Mouse (Mus musculus) erythroblast, adult 5-6 weeks (primary cell): ENCODE data around the gene Thoc2. TPM values are rescaled to one million over a fixed set of nuclear protein-coding genes. Genes with fewer than 3 reads are reported as not detected.
"Not testable (repeated sequence)": the region's sequence is repeated elsewhere in the genome, so short reads cannot be mapped to it uniquely, and the experiment has no call there.

Experiments used
- ATAC-seq: replicated peaks from 2 replicates; pipeline ENCODE4 v1.8.0; 2016; ENCODE audit warnings: moderate number of reproducible peaks, mild to moderate bottlenecking, moderate TSS enrichment, inconsistent platforms; ENCODE audit not compliant: poor library complexity, low FRiP score, severe bottlenecking
- total RNA-seq, 2 experiments: library from RNA; stranded (forward) in 1 of 2; stranded (reverse) in 1 of 2; fragments of 150-400 nt in 1 of 2; fragments of 200-764, 138-1000 nt in 1 of 2; gene quantifications; 2 replicates each; pipeline versions ENCODE4 v1.2.3 to v1.2.4; 2015 to 2017; ENCODE audit warnings: low replicate concordance in 2 of 2

Thoc2 gene
- total RNA-seq (2015; ENCODE audit: low replicate concordance) (60.0 and 64.2 TPM in 2 replicates), total RNA-seq (2017; ENCODE audit: low replicate concordance) (90.0 and 102 TPM in 2 replicates)

DNA sequence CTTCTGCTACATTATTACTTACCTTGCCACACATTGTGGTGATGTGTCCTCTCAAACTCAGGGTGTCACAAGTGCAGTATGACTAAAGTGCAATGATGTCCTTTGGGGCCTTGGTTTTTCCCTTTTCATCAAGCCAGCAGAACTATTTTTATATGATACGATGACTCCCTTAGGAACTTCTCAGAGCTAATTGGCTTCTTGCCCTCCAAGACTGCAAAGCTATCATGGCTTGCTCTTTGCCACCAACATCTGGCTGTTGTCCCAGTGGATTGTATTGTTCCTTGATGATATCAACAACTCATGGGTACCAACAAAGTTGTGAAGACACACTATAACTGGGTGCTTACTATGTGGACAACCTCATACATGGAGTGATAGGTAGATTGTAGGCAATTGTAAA is at the start of gene Thoc2:
Thoc2 (minus strand) TSS at position 101 of the 400 bp plus-strand sequence.
- no peak for ATAC-seq

DNA sequence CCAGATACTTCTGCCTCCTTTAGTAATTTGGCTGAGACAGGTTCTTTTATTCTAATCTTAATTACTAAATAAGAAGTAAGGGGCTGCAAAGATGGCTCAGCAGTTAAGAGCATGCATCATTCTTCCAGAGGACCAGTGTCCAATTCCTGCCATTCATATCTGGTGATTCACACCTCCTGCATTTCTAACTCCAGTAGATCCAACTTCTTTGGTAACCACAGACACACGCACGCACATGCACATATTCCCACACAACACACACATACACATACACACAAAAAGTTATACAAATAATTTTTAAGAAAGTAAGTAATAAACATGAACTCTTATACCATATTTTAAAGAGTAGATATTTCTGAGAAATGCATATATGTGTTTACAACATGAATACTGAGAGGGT is 49.6 kb upstream of the Thoc2 start:
- ATAC-seq, result no peak

GRCm38 (mm10) chrX:41969341-41969740 is 48.9 kb upstream of the Thoc2 start:
- ATAC-seq, result no peak

- ATAC-seq, result peak; percentile 72
Observed at GRCm38 (mm10) chrX:41957161-41957560, 36.7 kb upstream of the Thoc2 start.

GRCm38 (mm10) chrX:41941840-41942239 is 21.4 kb upstream of the Thoc2 start:
- no peak for ATAC-seq

- not testable (repeated sequence) for ATAC-seq
Observed at GRCm38 (mm10) chrX:41931821-41932220, 11.3 kb upstream of the Thoc2 start.

DNA sequence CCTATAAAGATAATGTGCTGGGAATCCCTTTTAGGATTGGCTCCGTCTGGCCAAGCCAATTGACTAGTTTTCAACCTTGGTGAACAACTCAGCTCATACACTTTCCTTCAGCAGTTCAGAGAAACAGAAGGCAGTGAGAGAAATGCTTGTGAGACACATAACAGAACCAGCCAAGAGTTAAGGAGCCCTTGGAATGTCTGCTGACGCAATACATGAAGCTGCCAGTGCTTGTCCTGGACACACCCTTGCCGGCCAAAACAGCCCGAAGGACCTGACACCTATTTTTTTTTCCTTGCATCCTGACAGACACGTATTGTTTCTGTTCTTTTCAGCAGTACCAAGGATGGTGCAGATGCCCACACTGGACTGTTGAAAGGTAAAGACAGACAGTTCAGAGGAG is 4.2 kb upstream of the Thoc2 start:
- no peak for ATAC-seq

DNA sequence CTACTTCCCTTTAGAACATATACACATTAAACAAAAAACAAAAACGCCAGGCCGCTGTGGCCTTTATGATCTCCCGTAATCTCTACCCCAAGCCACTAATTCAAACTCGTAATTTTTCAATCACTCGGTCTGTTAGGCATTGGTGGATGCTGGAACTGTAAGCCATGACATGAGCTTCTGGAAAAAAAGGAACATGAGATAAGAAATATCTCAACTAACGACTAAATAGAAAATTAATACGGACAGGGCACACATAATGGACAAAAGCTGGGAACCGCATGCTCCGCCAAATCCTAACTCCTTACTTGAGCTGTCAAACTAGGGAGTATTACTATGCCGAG is 8.4 kb downstream of the Thoc2 start:
- 0 out of 2 replicates have a peak, but pooled peaks have one; percentile 5 for ATAC-seq

- ATAC-seq, result peak; percentile 96
Observed at GRCm38 (mm10) chrX:41911390-41912060, 8.9 kb downstream of the Thoc2 start.

DNA sequence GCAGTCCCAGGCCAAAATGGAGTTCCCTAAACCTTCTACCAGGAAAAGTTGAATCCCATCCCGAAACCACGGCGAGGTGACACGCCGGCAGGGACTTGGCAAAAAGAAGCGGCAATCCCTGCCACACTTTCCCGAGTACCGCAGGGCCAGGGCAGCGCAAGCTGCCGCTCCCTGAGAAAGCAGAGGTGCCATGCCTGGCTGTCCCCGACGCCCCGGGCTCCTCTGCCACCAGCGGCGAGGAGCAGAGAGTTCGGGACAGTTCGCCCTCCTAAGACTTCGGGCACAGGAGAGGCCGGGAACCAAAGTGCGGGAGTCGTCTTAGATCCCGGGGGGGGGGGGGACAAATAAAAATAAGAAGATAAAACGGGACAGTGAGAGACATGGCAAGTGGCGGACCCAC is 9.5 kb downstream of the Thoc2 start:
- peak; percentile 59 for ATAC-seq

DNA sequence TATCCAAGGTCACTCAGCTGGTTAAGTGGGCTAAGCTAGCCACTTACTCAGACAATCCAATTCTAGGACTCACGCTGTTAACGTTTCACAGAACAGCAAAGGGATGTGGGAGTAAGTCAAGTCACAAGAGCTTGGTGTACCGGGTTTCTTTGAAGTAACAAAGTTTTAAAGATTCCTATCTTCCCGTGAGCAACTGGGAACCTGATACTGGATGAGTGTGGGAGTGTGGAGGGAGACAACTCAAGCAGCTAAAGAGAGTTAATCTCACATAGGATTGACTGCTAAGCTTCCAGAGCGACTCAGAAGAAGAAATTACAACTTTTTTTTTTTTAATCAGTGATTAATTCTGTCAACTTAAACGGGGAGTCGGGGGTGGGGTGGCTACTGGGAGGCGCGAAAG is 10.0 kb downstream of the Thoc2 start:
- ATAC-seq, result peak; percentile 26; the same call in 1 of the 2 replicates

- ATAC-seq, result no peak
Observed at GRCm38 (mm10) chrX:41884759-41885505, 35.5 kb downstream of the Thoc2 start.

DNA sequence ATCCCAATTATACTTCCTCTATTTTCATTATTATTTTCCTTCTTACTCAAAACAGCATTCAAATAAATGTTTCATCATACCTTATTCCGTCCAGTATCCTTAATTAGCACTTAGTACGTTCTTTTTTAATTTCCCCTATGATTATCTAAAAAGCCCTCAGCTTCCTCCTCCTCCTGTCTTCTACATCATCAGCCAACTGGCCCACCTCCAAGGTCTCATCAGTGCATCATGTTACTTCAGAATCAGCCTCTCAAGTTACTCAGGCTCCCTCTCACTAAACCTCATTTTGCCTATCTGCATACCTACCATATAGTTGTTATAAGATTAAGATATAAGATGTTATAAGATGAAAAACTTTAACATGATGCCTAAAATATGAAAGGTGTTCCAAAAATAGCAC is 43.9 kb downstream of the Thoc2 start:
- no peak for ATAC-seq

DNA sequence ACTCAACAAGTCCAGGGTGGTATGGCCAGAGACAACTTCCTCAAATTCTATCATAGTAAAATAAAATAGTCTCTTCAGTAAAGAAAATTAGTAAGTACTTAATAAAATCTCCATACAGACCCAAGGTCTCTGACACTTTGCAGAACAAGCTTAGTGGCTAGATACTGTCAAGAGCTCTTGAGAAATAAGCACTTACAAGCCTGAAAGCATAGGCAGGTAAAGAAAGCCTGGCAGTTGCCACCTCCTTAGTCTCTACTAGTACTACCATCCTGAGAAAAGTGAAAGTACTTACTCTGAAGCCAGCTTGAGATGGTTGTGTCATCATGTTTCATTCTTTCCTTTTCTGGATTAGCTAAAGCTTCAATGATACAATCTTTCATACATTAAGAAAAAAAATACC is 82.7 kb downstream of the Thoc2 start:
- ATAC-seq, result no peak

DNA sequence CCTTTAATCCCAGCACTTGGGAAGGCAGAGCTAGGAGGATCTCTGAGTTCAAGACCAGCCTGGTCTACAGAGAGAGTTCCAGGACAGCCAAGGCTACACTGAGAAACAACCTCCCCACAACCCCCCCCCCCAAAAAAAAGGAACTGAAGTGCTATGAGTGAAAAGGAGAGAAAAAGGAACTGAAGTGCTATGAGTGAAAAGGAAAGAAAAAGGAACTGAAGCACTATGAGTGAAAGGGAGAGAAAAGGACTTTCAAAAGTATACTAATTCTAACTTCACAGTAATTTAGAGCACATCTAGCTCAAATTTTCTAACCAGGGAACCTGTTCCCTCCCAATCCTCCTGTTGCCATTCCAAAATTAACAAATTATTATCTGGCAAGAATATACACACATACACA is 114.9 kb downstream of the Thoc2 start:
- no peak for ATAC-seq

GRCm38 (mm10) chrX:41793303-41793702 is 127.2 kb downstream of the Thoc2 start:
- ATAC-seq, result no peak

Other genes starting within 250 kb of the Thoc2 start
- 24.2 and 26.3 TPM in 2 replicates for gene Xiap, start 139.0 kb upstream of the Thoc2 start, total RNA-seq (2015; ENCODE audit: low replicate concordance)
- 23.9 and 33.6 TPM in 2 replicates for gene Xiap, start 139.0 kb upstream of the Thoc2 start, total RNA-seq (2017; ENCODE audit: low replicate concordance)
- gene Stag2, start 228.6 kb upstream of the Thoc2 start, total RNA-seq (2015; ENCODE audit: low replicate concordance), result 57.6 and 65.8 TPM in 2 replicates
- 153 and 155 TPM in 2 replicates for gene Stag2, start 228.6 kb upstream of the Thoc2 start, total RNA-seq (2017; ENCODE audit: low replicate concordance)